Mouse (Mus musculus): Measurements from ENCODE around the gene Pclaf. TPM values are rescaled to one million over a fixed set of nuclear protein-coding genes. Genes with fewer than 3 reads are reported as not detected.

The Pclaf gene
- polyA plus RNA-seq, 1 experiment from 2014 or later: 33.8 TPM

- ATAC-seq (ENCODE audit: low read depth): peak; percentile 68
- Histone ChIP-seq H3K27ac (replicated peaks) (peak overlapping the region; percentile 90), H3K36me3 (0 out of 2 replicates have a peak, but pooled peaks cover 4% of the 10 kb centered on the region), H3K27me3 (no peaks in the 10 kb centered on the region), H3K4me1 (replicated peaks) (peaks cover 19% of the 10 kb centered on the region), H3K4me2 (peak overlapping the region; percentile 89), H3K9ac (peak overlapping the region; percentile 87), H3K4me3 (peak overlapping the region; percentile 84), H3K9me3 (no peaks in the 10 kb centered on the region)
- under 1% methylated on average over 34 of the region's 34 CpGs for WGBS
Measured at GRCm38 (mm10) chr9:65909301-65909801, 19.3 kb downstream of the Pclaf start.

GRCm38 (mm10) chr9:65909837-65910236, 19.8 kb downstream of the Pclaf start:
- 9% methylated on average over 4 of the region's 4 CpGs for WGBS
- peak overlapping the region; percentile 90; the same call in 1 of the 2 replicates for H3K27ac ChIP-seq (replicated peaks)
- peaks cover 19% of the 10 kb centered on the region for H3K4me1 ChIP-seq (replicated peaks)
- peak overlapping the region; percentile 84 for H3K4me3 ChIP-seq
- 0 out of 2 replicates have a peak, but pooled peaks cover 4% of the 10 kb centered on the region for H3K36me3 ChIP-seq
- no peaks in the 10 kb centered on the region for H3K9me3 ChIP-seq
- peak overlapping the region; percentile 89 for H3K4me2 ChIP-seq
- no peaks in the 10 kb centered on the region for H3K27me3 ChIP-seq
- H3K9ac ChIP-seq: peak overlapping the region; percentile 87
- no peak for ATAC-seq (ENCODE audit: low read depth)

GRCm38 (mm10) chr9:65913976-65914375, 23.9 kb downstream of the Pclaf start:
- Histone ChIP-seq H3K27me3 (no peaks in the 10 kb centered on the region), H3K27ac (replicated peaks) (no peak overlapping the region), H3K9ac (no peak overlapping the region), H3K4me2 (no peak overlapping the region), H3K36me3 (no peaks in the 10 kb centered on the region), H3K9me3 (no peaks in the 10 kb centered on the region), H3K4me3 (no peak overlapping the region), H3K4me1 (replicated peaks) (peaks cover 11% of the 10 kb centered on the region)
- no peak for ATAC-seq (ENCODE audit: low read depth)
- WGBS: 71% methylated on average over 2 of the region's 2 CpGs

- Histone ChIP-seq H3K4me2 (no peak overlapping the region), H3K27me3 (no peaks in the 10 kb centered on the region), H3K27ac (replicated peaks) (no peak overlapping the region), H3K36me3 (no peaks in the 10 kb centered on the region), H3K4me1 (replicated peaks) (no peaks in the 10 kb centered on the region), H3K9me3 (no peaks in the 10 kb centered on the region), H3K9ac (no peak overlapping the region), H3K4me3 (no peak overlapping the region)
- WGBS: 86% methylated on average over 1 of the region's 1 CpGs
- no peak for ATAC-seq (ENCODE audit: low read depth)
Measured at GRCm38 (mm10) chr9:65917015-65917414, 27.0 kb downstream of the Pclaf start.

- H3K36me3 ChIP-seq: no peaks in the 10 kb centered on the region
Measured at GRCm38 (mm10) chr9:65928456-65928855, 38.4 kb downstream of the Pclaf start.

GRCm38 (mm10) chr9:65929826-65930225, 39.8 kb downstream of the Pclaf start:
- Histone ChIP-seq H3K9ac (no peak overlapping the region), H3K27ac (replicated peaks) (no peak overlapping the region), H3K4me1 (replicated peaks) (no peaks in the 10 kb centered on the region), H3K36me3 (no peaks in the 10 kb centered on the region), H3K4me3 (no peak overlapping the region), H3K27me3 (no peaks in the 10 kb centered on the region), H3K9me3 (no peaks in the 10 kb centered on the region), H3K4me2 (no peak overlapping the region)
- no peak for ATAC-seq (ENCODE audit: low read depth)

More at GRCm38 (mm10) chr9:65928456-65928855, 38.4 kb downstream of the Pclaf start:
- Histone ChIP-seq H3K4me1 (replicated peaks) (no peaks in the 10 kb centered on the region), H3K9ac (no peak overlapping the region), H3K9me3 (no peaks in the 10 kb centered on the region), H3K4me2 (no peak overlapping the region), H3K27me3 (no peaks in the 10 kb centered on the region), H3K4me3 (no peak overlapping the region), H3K27ac (replicated peaks) (no peak overlapping the region)
- ATAC-seq (ENCODE audit: low read depth): no peak

GRCm38 (mm10) chr9:65937566-65937965, 47.5 kb downstream of the Pclaf start:
- no peak overlapping the region for H3K27ac ChIP-seq (replicated peaks)
- H3K4me3 ChIP-seq: no peak overlapping the region
- no peak for ATAC-seq (ENCODE audit: low read depth)
- no peaks in the 10 kb centered on the region for H3K9me3 ChIP-seq
- no peaks in the 10 kb centered on the region for H3K36me3 ChIP-seq
- H3K4me1 ChIP-seq (replicated peaks): no peaks in the 10 kb centered on the region
- H3K4me2 ChIP-seq: no peak overlapping the region
- H3K9ac ChIP-seq: no peak overlapping the region
- WGBS: 80% methylated on average over 2 of the region's 2 CpGs
- H3K27me3 ChIP-seq: no peaks in the 10 kb centered on the region

- Histone ChIP-seq H3K9ac (no peak overlapping the region), H3K27me3 (no peaks in the 10 kb centered on the region), H3K27ac (replicated peaks) (no peak overlapping the region), H3K9me3 (no peaks in the 10 kb centered on the region), H3K4me3 (no peak overlapping the region), H3K36me3 (0 out of 2 replicates have a peak, but pooled peaks cover 4% of the 10 kb centered on the region), H3K4me2 (no peak overlapping the region), H3K4me1 (replicated peaks) (no peaks in the 10 kb centered on the region)
- ATAC-seq (ENCODE audit: low read depth): no peak
- 89% methylated on average over 3 of the region's 3 CpGs for WGBS
Measured at GRCm38 (mm10) chr9:65951082-65951587, 61.1 kb downstream of the Pclaf start.

Other genes starting within 250 kb of the Pclaf start
- 381 and 389 TPM in 2 replicates for gene Oaz2, start 222.2 kb upstream of the Pclaf start, polyA plus RNA-seq (2015; fragmentation: Nextera tagmentation; extraction: Ambion mirVana)
- gene Zfp609, start 62.7 kb upstream of the Pclaf start, polyA plus RNA-seq (2015; fragmentation: Nextera tagmentation; extraction: Ambion mirVana): 8.6 and 10.0 TPM in 2 replicates
- 31.5 and 35.5 TPM in 2 replicates for gene Trip4, start 18.6 kb downstream of the Pclaf start, polyA plus RNA-seq (2015; fragmentation: Nextera tagmentation; extraction: Ambion mirVana)
- 22.3 and 26.6 TPM in 2 replicates for gene Csnk1g1, start 18.7 kb downstream of the Pclaf start, polyA plus RNA-seq (2015; fragmentation: Nextera tagmentation; extraction: Ambion mirVana)
- 420 and 438 TPM in 2 replicates for gene Ppib, start 170.0 kb downstream of the Pclaf start, polyA plus RNA-seq (2015; fragmentation: Nextera tagmentation; extraction: Ambion mirVana)
- gene Snx22, start 179.5 kb downstream of the Pclaf start, polyA plus RNA-seq (2015; fragmentation: Nextera tagmentation; extraction: Ambion mirVana): 5.3 and 6.6 TPM in 2 replicates
- gene Snx1, start 236.3 kb downstream of the Pclaf start, polyA plus RNA-seq (2015; fragmentation: Nextera tagmentation; extraction: Ambion mirVana): 83.5 and 84.3 TPM in 2 replicates
- gene Ciao2a, start 236.4 kb downstream of the Pclaf start, polyA plus RNA-seq (2015; fragmentation: Nextera tagmentation; extraction: Ambion mirVana): 99.2 and 110 TPM in 2 replicates